Mouse (Mus musculus) E14TG2a.4 (cell line): Measurements from ENCODE around the gene Aig1.

Experiments used
- H3K27me3 ChIP-seq: 2 replicates; pipeline ENCODE4 v1.6.1; 2014; ENCODE audit warnings: low read length, control low read depth; ENCODE audit not compliant: insufficient read depth
- H3K36me3 ChIP-seq: 2 replicates; pipeline ENCODE4 v1.6.1; 2014; ENCODE audit warnings: low read length, control low read depth; ENCODE audit not compliant: insufficient read depth
- H3K4me1 ChIP-seq: replicated peaks from 2 replicates; pipeline ENCODE4 v1.6.1; 2014; ENCODE audit warnings: low read depth, low read length, control low read depth
- H3K4me3 ChIP-seq: replicated peaks from 2 replicates; pipeline ENCODE4 v1.5.1; 2014; ENCODE audit warnings: mild to moderate bottlenecking, low read length
- H3K9me3 ChIP-seq: 2 replicates; pipeline ENCODE4 v1.6.1; 2014; ENCODE audit warnings: low read length, control low read depth
- CTCF ChIP-seq: conservative IDR thresholded peaks from 2 replicates; pipeline ENCODE4 v1.5.1; 2014; ENCODE audit warnings: low read length
- NANOG ChIP-seq: IDR thresholded peaks from 2 replicates; pipeline ENCODE4 v1.6.1; 2014; ENCODE audit warnings: borderline replicate concordance, low read length, mixed read lengths
- POU5F1 ChIP-seq: IDR thresholded peaks from 2 replicates; pipeline ENCODE4 v1.6.1; 2014; ENCODE audit warnings: low read length, borderline replicate concordance

The Aig1 gene

GRCm38 (mm10) chr10:13806806-13807205 lies 62.0 kb downstream of the Aig1 start:
- Histone ChIP-seq H3K27me3 (no peaks in the 10 kb centered on the region), H3K9me3 (peaks cover 25% of the 10 kb centered on the region), H3K36me3 (no peaks in the 10 kb centered on the region), H3K4me3 (no peak overlapping the region), H3K4me1 (no peaks in the 10 kb centered on the region)
- TF ChIP-seq CTCF, result no peak
- no peak for TF ChIP-seq POU5F1
- no peak for TF ChIP-seq NANOG

GRCm38 (mm10) chr10:13801296-13801695 lies 67.5 kb downstream of the Aig1 start:
- H3K4me1 ChIP-seq, result no peaks in the 10 kb centered on the region
- peaks cover 19% of the 10 kb centered on the region for H3K9me3 ChIP-seq
- no peaks in the 10 kb centered on the region for H3K27me3 ChIP-seq
- H3K36me3 ChIP-seq, result no peaks in the 10 kb centered on the region
- TF ChIP-seq CTCF, result no peak
- TF ChIP-seq NANOG, result no peak
- TF ChIP-seq POU5F1, result no peak
- no peak overlapping the region for H3K4me3 ChIP-seq

- H3K4me3 ChIP-seq, result no peak overlapping the region
- H3K9me3 ChIP-seq, result no peaks in the 10 kb centered on the region
- no peaks in the 10 kb centered on the region for H3K27me3 ChIP-seq
- no peaks in the 10 kb centered on the region for H3K36me3 ChIP-seq
- no peaks in the 10 kb centered on the region for H3K4me1 ChIP-seq
- no peak for TF ChIP-seq CTCF
- no peak for TF ChIP-seq NANOG
- TF ChIP-seq POU5F1, result no peak
Observed at GRCm38 (mm10) chr10:13793458-13793857, 75.3 kb downstream of the Aig1 start.

- no peaks in the 10 kb centered on the region for H3K9me3 ChIP-seq
- no peak overlapping the region for H3K4me3 ChIP-seq
- H3K36me3 ChIP-seq, result no peaks in the 10 kb centered on the region
- H3K4me1 ChIP-seq, result no peaks in the 10 kb centered on the region
- TF ChIP-seq CTCF (no peak), POU5F1 (no peak), NANOG (no peak)
- no peaks in the 10 kb centered on the region for H3K27me3 ChIP-seq
Observed at GRCm38 (mm10) chr10:13792788-13793187, 76.0 kb downstream of the Aig1 start.

GRCm38 (mm10) chr10:13789604-13790003 lies 79.2 kb downstream of the Aig1 start:
- H3K9me3 ChIP-seq, result no peaks in the 10 kb centered on the region
- TF ChIP-seq NANOG, result no peak
- no peak for TF ChIP-seq CTCF
- no peak for TF ChIP-seq POU5F1
- H3K4me3 ChIP-seq, result no peak overlapping the region
- H3K27me3 ChIP-seq, result no peaks in the 10 kb centered on the region
- no peaks in the 10 kb centered on the region for H3K4me1 ChIP-seq
- no peaks in the 10 kb centered on the region for H3K36me3 ChIP-seq

GRCm38 (mm10) chr10:13788057-13788456 lies 80.7 kb downstream of the Aig1 start:
- TF ChIP-seq CTCF (no peak), NANOG (no peak), POU5F1 (no peak)
- Histone ChIP-seq H3K36me3 (no peaks in the 10 kb centered on the region), H3K27me3 (no peaks in the 10 kb centered on the region), H3K9me3 (no peaks in the 10 kb centered on the region), H3K4me1 (no peaks in the 10 kb centered on the region), H3K4me3 (no peak overlapping the region)

- TF ChIP-seq NANOG, result no peak
- no peak for TF ChIP-seq CTCF
- no peak for TF ChIP-seq POU5F1
- H3K4me1 ChIP-seq, result no peaks in the 10 kb centered on the region
- no peaks in the 10 kb centered on the region for H3K36me3 ChIP-seq
- no peaks in the 10 kb centered on the region for H3K9me3 ChIP-seq
- H3K4me3 ChIP-seq, result no peak overlapping the region
- H3K27me3 ChIP-seq, result no peaks in the 10 kb centered on the region
Observed at GRCm38 (mm10) chr10:13782774-13783173, 86.0 kb downstream of the Aig1 start.

GRCm38 (mm10) chr10:13782235-13782757 lies 86.5 kb downstream of the Aig1 start:
- no peak overlapping the region for H3K4me3 ChIP-seq
- H3K9me3 ChIP-seq, result no peaks in the 10 kb centered on the region
- no peaks in the 10 kb centered on the region for H3K4me1 ChIP-seq
- TF ChIP-seq POU5F1 (no peak), CTCF (no peak), NANOG (no peak)
- H3K36me3 ChIP-seq, result no peaks in the 10 kb centered on the region
- no peaks in the 10 kb centered on the region for H3K27me3 ChIP-seq

GRCm38 (mm10) chr10:13776014-13776413 lies 92.8 kb downstream of the Aig1 start:
- Histone ChIP-seq H3K36me3 (no peaks in the 10 kb centered on the region), H3K4me1 (no peaks in the 10 kb centered on the region), H3K27me3 (no peaks in the 10 kb centered on the region), H3K4me3 (no peak overlapping the region), H3K9me3 (no peaks in the 10 kb centered on the region; the same call in 1 of the 2 replicates)
- no peak for TF ChIP-seq POU5F1
- no peak for TF ChIP-seq NANOG
- TF ChIP-seq CTCF, result no peak
